12 mouse cellular contexts compared by ENCODE assay signal in genomic region chr7:126630824-126631518, GRCm38 (mm10). TPM values are rescaled to one million over a fixed set of nuclear protein-coding genes. Genes with fewer than 3 reads are reported as not detected.
DNase-seq lines count a peak whose midpoint lies in the region; ATAC-seq and TF ChIP-seq lines count a peak whose summit lies in the region.
"Had no signal": no experiment of that assay in that cellular context is flagged by ENCODE, and none has a peak within 500 bp of the region (broad histone marks: within the 10 kb centered on the region; RNA-seq: fewer than 3 reads in every experiment).

Gene Nupr1 (minus strand): TSS chr7:126630861.

- in situ Hi-C loops in ES-E14 (cut with MboI; ENCODE audit: low sequenced_read_pairs in 2 of 2, unreplicated experiment in 2 of 2) = no loop called here

- H3K36me3 ChIP-seq in ES-E14 (ENCODE audit: control insufficient read depth, insufficient read depth, low read length, poor library complexity, severe bottlenecking) = no peaks in the 10 kb centered on the region
- no peaks in the 10 kb centered on the region for H3K36me3 ChIP-seq in intestine, postnatal 0 days (ENCODE audit: control insufficient read depth, insufficient read depth)
- H3K36me3 ChIP-seq in forebrain, embryonic 10.5 days (replicated peaks) = no peaks in the 10 kb centered on the region
- H3K36me3 ChIP-seq in liver, postnatal 0 days (replicated peaks; ENCODE audit: insufficient read depth, low read length) = no peaks in the 10 kb centered on the region
- H3K36me3 ChIP-seq: liver, embryonic 13.5 days; neural tube, embryonic 13.5 days had no signal

- no peak for DNase-seq in adrenal gland, adult 18-20 months (ENCODE audit: low spot score in 2 of 2)
- no peak for DNase-seq in adrenal gland, adult 8-10 months
- DNase-seq in layer of hippocampus, adult 2 months (ENCODE audit: low spot score in 2 of 2) = no peak
- DNase-seq in layer of hippocampus, postnatal 14 days (ENCODE audit: low spot score in 2 of 2) = no peak
- DNase-seq in ES-E14 (ENCODE audit: low read depth, low spot score) = no peak
- no peak for DNase-seq in forebrain, embryonic 10.5 days (ENCODE audit: extremely low spot score, low spot score)
- no peak for DNase-seq in liver, postnatal 0 days
- DNase-seq: forebrain, postnatal 0 days; liver, embryonic 13.5 days had no signal

- TF ChIP-seq EP300 in liver, postnatal 0 days (IDR thresholded peaks at IDR 0.05; ENCODE audit: low read depth) = no peak

- H3K27ac ChIP-seq in layer of hippocampus, adult 2 months = no peak within 1 kb of the TSS
- no peak within 1 kb of the TSS for H3K27ac ChIP-seq in ES-E14 (ENCODE audit: insufficient read depth, low read depth, low read length, poor library complexity, severe bottlenecking)
- H3K27ac ChIP-seq in intestine, postnatal 0 days (ENCODE audit: low read depth, low read length) = peak within 1 kb of the TSS; percentile 31; the same call in 1 of the 2 replicates
- H3K27ac ChIP-seq in forebrain, embryonic 10.5 days = no peak within 1 kb of the TSS
- H3K27ac ChIP-seq in liver, postnatal 0 days (ENCODE audit: low read depth) = no peak within 1 kb of the TSS
- H3K27ac ChIP-seq: liver, embryonic 13.5 days; neural tube, embryonic 13.5 days had no signal

- TF ChIP-seq CTCF in layer of hippocampus, adult 2 months (conservative IDR thresholded peaks at IDR 0.05) = no peak
- peak; percentile 12; the same call in 1 of the 2 replicates for TF ChIP-seq CTCF in intestine, postnatal 0 days (IDR thresholded peaks at IDR 0.05; ENCODE audit: low read depth)
- TF ChIP-seq CTCF in liver, postnatal 0 days (IDR thresholded peaks at IDR 0.05; ENCODE audit: low read depth) = no peak

- no peak within 1 kb of the TSS for H3K4me3 ChIP-seq in layer of hippocampus, adult 2 months
- H3K4me3 ChIP-seq in ES-E14 (ENCODE audit: insufficient read depth in 1 of 2, low read depth in 1 of 2, low read length in 2 of 2, poor library complexity in 1 of 2, severe bottlenecking in 1 of 2) = no peak within 1 kb of the TSS
- H3K4me3 ChIP-seq in intestine, postnatal 0 days (ENCODE audit: low read depth, low read length) = no peak within 1 kb of the TSS
- no peak within 1 kb of the TSS for H3K4me3 ChIP-seq in forebrain, embryonic 10.5 days
- no peak within 1 kb of the TSS for H3K4me3 ChIP-seq in liver, postnatal 0 days (ENCODE audit: low read depth, low read length)
- H3K4me3 ChIP-seq: liver, embryonic 13.5 days; neural tube, embryonic 13.5 days had no signal

- H3K4me1 ChIP-seq in ES-E14 (ENCODE audit: control insufficient read depth in 2 of 2, insufficient read depth in 2 of 2, low read length in 2 of 2, poor library complexity in 1 of 2) = peaks cover 11 to 18% of the 10 kb centered on the region in 2 experiments
- H3K4me1 ChIP-seq in intestine, postnatal 0 days (replicated peaks; ENCODE audit: control insufficient read depth, insufficient read depth, low read length) = no peaks in the 10 kb centered on the region; the same call in 1 of the 2 replicates
- peaks cover 3% of the 10 kb centered on the region; the same call in 1 of the 2 replicates for H3K4me1 ChIP-seq in forebrain, embryonic 10.5 days
- no peaks in the 10 kb centered on the region; the same call in 1 of the 2 replicates for H3K4me1 ChIP-seq in liver, postnatal 0 days (ENCODE audit: insufficient read depth)
- H3K4me1 ChIP-seq: neural tube, embryonic 13.5 days had no signal

- no peaks in the 10 kb centered on the region for H3K27me3 ChIP-seq in intestine, postnatal 0 days (replicated peaks; ENCODE audit: control insufficient read depth, insufficient read depth, low read length)
- H3K27me3 ChIP-seq in forebrain, embryonic 10.5 days (ENCODE audit: poor library complexity, severe bottlenecking) = no peaks in the 10 kb centered on the region
- no peaks in the 10 kb centered on the region for H3K27me3 ChIP-seq in liver, postnatal 0 days (ENCODE audit: insufficient read depth, low read length)
- H3K27me3 ChIP-seq: liver, embryonic 13.5 days; neural tube, embryonic 13.5 days had no signal

- WGBS in intestine, postnatal 0 days = 68% methylated on average over 4 of the region's 4 CpGs
- 93% methylated on average over 4 of the region's 4 CpGs for WGBS in forebrain, embryonic 10.5 days
- 78% methylated on average over 4 of the region's 4 CpGs for WGBS in liver, postnatal 0 days (ENCODE audit: insufficient replicate concordance)

- no peaks in the 10 kb centered on the region for H3K9me3 ChIP-seq in ES-E14 (ENCODE audit: control insufficient read depth, insufficient read depth, low read depth, low read length)
- no peaks in the 10 kb centered on the region for H3K9me3 ChIP-seq in intestine, postnatal 0 days (ENCODE audit: control insufficient read depth)
- H3K9me3 ChIP-seq in forebrain, embryonic 10.5 days = no peaks in the 10 kb centered on the region
- no peaks in the 10 kb centered on the region for H3K9me3 ChIP-seq in liver, postnatal 0 days (ENCODE audit: low read length)
- H3K9me3 ChIP-seq: liver, embryonic 13.5 days; neural tube, embryonic 13.5 days had no signal

- no peak within 1 kb of the TSS for H3K4me2 ChIP-seq in intestine, postnatal 0 days (replicated peaks; ENCODE audit: low read depth)
- H3K4me2 ChIP-seq in liver, postnatal 0 days (ENCODE audit: low read depth, low read length) = no peak within 1 kb of the TSS
- H3K4me2 ChIP-seq: liver, embryonic 13.5 days; neural tube, embryonic 13.5 days had no signal

- H3K9ac ChIP-seq in ES-E14 (ENCODE audit: insufficient read depth, low read depth, low read length, poor library complexity, severe bottlenecking) = no peak within 1 kb of the TSS
- H3K9ac ChIP-seq in intestine, postnatal 0 days (ENCODE audit: low read depth, low read length) = no peak within 1 kb of the TSS
- H3K9ac ChIP-seq in liver, postnatal 0 days (replicated peaks) = no peak within 1 kb of the TSS
- H3K9ac ChIP-seq: forebrain, postnatal 0 days; liver, embryonic 13.5 days; neural tube, embryonic 13.5 days had no signal

- ATAC-seq in intestine, postnatal 0 days = peak; percentile 77
- ATAC-seq in liver, postnatal 0 days = no peak
- ATAC-seq: forebrain, postnatal 0 days; inflammation-experienced regulatory T-cells, adult 6 months had no signal

TF ChIP-seq in ES-E14, 5 proteins besides CTCF, POLR2A, EP300 and RAD21:
- TF ChIP-seq MAFK (IDR thresholded peaks at IDR 0.05; ENCODE audit: insufficient read depth, low read depth, low read length) (no peak), ZC3H11A (IDR thresholded peaks at IDR 0.05; ENCODE audit: borderline replicate concordance, low read depth, low read length) (no peak), CHD2 (IDR thresholded peaks at IDR 0.05; ENCODE audit: low read depth, low read length) (no peak), ZNF384 (IDR thresholded peaks at IDR 0.05; ENCODE audit: low read depth, low read length) (no peak), HCFC1 (IDR thresholded peaks at IDR 0.05; ENCODE audit: borderline replicate concordance, insufficient read depth, low read length) (no peak)

RNA-seq across cellular contexts. Expression of gene Nupr1, which starts in this region (rescaled TPM):
- 10 to 100 TPM; 13.6 to 26.7 TPM for total RNA-seq in adrenal gland, adult 18-20 months (2021)
- total RNA-seq in adrenal gland, adult 8-10 months (2022) = 10 to 100 TPM in 2 of 4 experiments, 1 to 10 TPM in 2; 7.9 to 17.5 (median 10.3) TPM
- 10 to 100 TPM; 10.3 to 12.2 TPM for total RNA-seq in layer of hippocampus, adult 2 months (2021)
- 1 to 10 TPM; 4.2 to 4.4 TPM for total RNA-seq in layer of hippocampus, postnatal 14 days (2021)
- total RNA-seq in ES-E14 (2012; rRNA removed) = 16.4 and 20.4 TPM in 2 replicates
- 28.2 and 30.8 TPM in 2 replicates for polyA plus RNA-seq in intestine, postnatal 0 days (2015; fragmentation: Nextera tagmentation; extraction: Ambion mirVana)
- polyA plus RNA-seq in forebrain, embryonic 10.5 days (2016; fragmentation: Nextera tagmentation; extraction: Ambion mirVana) = 1.3 and 2.0 TPM in 2 replicates
- polyA plus RNA-seq in liver, postnatal 0 days (2015; fragmentation: Nextera tagmentation; extraction: Ambion mirVana) = 4.0 and 4.5 TPM in 2 replicates
